ENCODE assay signal across 14 mouse cellular contexts in the genomic region with DNA sequence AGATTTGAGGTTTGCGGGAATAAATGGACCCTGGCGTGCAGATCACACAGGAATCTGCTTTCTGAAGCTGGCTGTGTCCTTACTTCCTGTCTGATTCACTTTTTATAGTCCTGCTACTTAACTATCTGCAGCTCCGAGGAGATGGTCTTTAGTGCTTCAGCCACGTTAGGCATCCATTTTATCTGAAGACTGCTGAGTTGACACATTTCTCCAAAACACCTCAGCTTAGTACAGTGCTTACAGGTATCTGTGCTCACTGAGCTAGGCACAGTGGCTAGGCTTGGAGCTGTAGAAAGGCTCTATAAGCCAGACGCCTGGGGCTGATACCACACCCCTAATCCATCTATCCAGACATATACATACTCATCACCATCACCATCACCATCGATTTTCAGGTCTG. TPM values are rescaled to one million over a fixed set of nuclear protein-coding genes. Genes with fewer than 3 reads are reported as not detected.
"Had no signal": no experiment of that assay in that cellular context is flagged by ENCODE, and none has a peak within 500 bp of the region (broad histone marks: within the 10 kb centered on the region; RNA-seq: fewer than 3 reads in every experiment).

No protein-coding gene starts in this region.

- ATAC-seq: midbrain, embryonic 16.5 days had no signal

- H3K9me3 ChIP-seq: midbrain, embryonic 12.5 days had no signal

- H3K4me3 ChIP-seq: limb, embryonic 12.5 days; midbrain, embryonic 12.5 days; neural tube, embryonic 13.5 days had no signal

- H3K9ac ChIP-seq: limb, embryonic 12.5 days; liver, embryonic 14.5 days; midbrain, embryonic 12.5 days; neural tube, embryonic 13.5 days had no signal

- H3K4me2 ChIP-seq: limb, embryonic 12.5 days; midbrain, embryonic 12.5 days; neural tube, embryonic 13.5 days had no signal

- H3K36me3 ChIP-seq: midbrain, embryonic 12.5 days; neural tube, embryonic 13.5 days had no signal

- H3K27ac ChIP-seq: limb, embryonic 12.5 days; liver, embryonic 14.5 days; midbrain, embryonic 12.5 days; neural tube, embryonic 13.5 days had no signal

- H3K27me3 ChIP-seq: limb, embryonic 12.5 days; midbrain, embryonic 12.5 days; neural tube, embryonic 13.5 days had no signal

- DNase-seq: kidney, postnatal 25 days; layer of hippocampus, adult 9-11 months; lung, adult 18-20 months; retina, postnatal 1 day; right cerebral cortex, postnatal 4 days; spleen, adult 18-20 months; thymus, adult 18-20 months; thymus, postnatal 14 days had no signal

RNA-seq across cellular contexts. Expression of gene Stk32c, which starts 52.5 kb away (rescaled TPM):
- total RNA-seq: megakaryocyte-erythroid progenitor cell, adult 5-6 weeks had no signal
